Mouse (Mus musculus): ENCODE data around the gene Sox5. TPM values are rescaled to one million over a fixed set of nuclear protein-coding genes. Genes with fewer than 3 reads are reported as not detected.
A peak's percentile ranks its signal among the peaks of the same experiment; 100 is the strongest.

The Sox5 gene
- polyA plus RNA-seq, 1 experiment from 2014 or later = 198 TPM

GRCm38 (mm10) chr6:144641888-144642287 lies 139.9 kb downstream of the Sox5 start:
- Histone ChIP-seq H3K4me2 (no peak overlapping the region), H3K4me1 (peaks cover 14% of the 10 kb centered on the region), H3K9me3 (replicated peaks) (no peaks in the 10 kb centered on the region), H3K27me3 (no peaks in the 10 kb centered on the region), H3K36me3 (ENCODE audit: poor library complexity, severe bottlenecking) (no peaks in the 10 kb centered on the region), H3K9ac (no peak overlapping the region), H3K27ac (no peak overlapping the region), H3K4me3 (no peak overlapping the region)
- ATAC-seq = no peak
- WGBS = 81% methylated on average over 5 of the region's 5 CpGs

GRCm38 (mm10) chr6:144640591-144640990 lies 141.2 kb downstream of the Sox5 start:
- WGBS = 83% methylated on average over 3 of the region's 3 CpGs
- no peak for ATAC-seq
- H3K27me3 ChIP-seq = no peaks in the 10 kb centered on the region

GRCm38 (mm10) chr6:144638547-144638946 lies 143.2 kb downstream of the Sox5 start:
- WGBS = 50% methylated on average over 5 of the region's 5 CpGs
- no peak overlapping the region for H3K4me2 ChIP-seq
- no peaks in the 10 kb centered on the region for H3K36me3 ChIP-seq (ENCODE audit: poor library complexity, severe bottlenecking)
- H3K9ac ChIP-seq = no peak overlapping the region
- no peak overlapping the region for H3K27ac ChIP-seq
- no peak for ATAC-seq
- H3K9me3 ChIP-seq (replicated peaks) = no peaks in the 10 kb centered on the region
- peaks cover 14% of the 10 kb centered on the region for H3K4me1 ChIP-seq
- no peaks in the 10 kb centered on the region for H3K27me3 ChIP-seq
- H3K4me3 ChIP-seq = no peak overlapping the region

More at GRCm38 (mm10) chr6:144640591-144640990, 141.2 kb downstream of the Sox5 start:
- Histone ChIP-seq H3K9me3 (replicated peaks) (no peaks in the 10 kb centered on the region), H3K27ac (no peak overlapping the region), H3K4me2 (no peak overlapping the region), H3K36me3 (ENCODE audit: poor library complexity, severe bottlenecking) (no peaks in the 10 kb centered on the region), H3K9ac (no peak overlapping the region), H3K4me3 (no peak overlapping the region), H3K4me1 (peaks cover 14% of the 10 kb centered on the region)

GRCm38 (mm10) chr6:144627539-144628115 lies 154.2 kb downstream of the Sox5 start:
- no peak overlapping the region for H3K9ac ChIP-seq
- H3K4me3 ChIP-seq = no peak overlapping the region
- H3K27ac ChIP-seq = no peak overlapping the region
- WGBS = 88% methylated on average over 7 of the region's 7 CpGs
- H3K4me1 ChIP-seq = no peaks in the 10 kb centered on the region
- no peaks in the 10 kb centered on the region for H3K9me3 ChIP-seq (replicated peaks)
- no peak for ATAC-seq
- no peak overlapping the region for H3K4me2 ChIP-seq
- no peaks in the 10 kb centered on the region for H3K36me3 ChIP-seq (ENCODE audit: poor library complexity, severe bottlenecking)
- H3K27me3 ChIP-seq = no peaks in the 10 kb centered on the region

DNA sequence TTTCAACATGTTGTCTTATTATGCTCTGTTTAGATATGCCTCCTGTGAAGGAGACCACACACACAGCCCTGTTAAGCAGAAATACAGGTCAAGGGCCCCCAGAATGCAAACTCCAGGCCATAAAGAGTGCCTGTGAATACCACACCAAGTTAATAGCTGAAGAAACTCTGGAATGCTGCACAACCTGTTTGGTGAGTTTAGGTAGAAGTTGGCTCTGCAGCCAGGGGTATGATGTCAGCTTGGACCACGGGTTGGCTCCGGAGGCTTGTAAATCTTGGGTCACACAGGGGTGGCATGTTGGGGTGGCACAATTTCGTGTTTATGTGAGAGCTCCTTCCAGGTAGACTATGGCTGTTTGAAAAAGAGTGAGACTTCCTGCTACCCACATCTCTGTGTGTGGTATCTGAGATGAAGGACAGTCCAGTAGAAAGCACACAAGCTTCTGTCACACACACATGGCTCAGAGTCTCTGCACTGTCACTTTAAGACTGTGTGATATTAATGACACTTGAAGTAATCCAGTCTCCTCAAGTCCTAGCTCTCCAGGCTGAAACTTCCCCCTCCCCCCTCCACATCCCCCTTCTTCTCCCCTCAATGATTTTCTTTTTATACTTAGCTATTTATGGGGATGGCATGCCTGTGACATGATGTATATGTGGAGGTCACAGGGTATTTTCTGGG lies 160.5 kb downstream of the Sox5 start:
- WGBS = 71% methylated on average over 3 of the region's 3 CpGs
- H3K4me3 ChIP-seq = no peak overlapping the region
- H3K4me2 ChIP-seq = no peak overlapping the region
- no peak for ATAC-seq
- no peak overlapping the region for H3K9ac ChIP-seq
- H3K4me1 ChIP-seq = 0 out of 2 replicates have a peak, but pooled peaks cover 5% of the 10 kb centered on the region
- H3K36me3 ChIP-seq (ENCODE audit: poor library complexity, severe bottlenecking) = no peaks in the 10 kb centered on the region
- H3K27me3 ChIP-seq = no peaks in the 10 kb centered on the region
- H3K27ac ChIP-seq = no peak overlapping the region
- H3K9me3 ChIP-seq (replicated peaks) = no peaks in the 10 kb centered on the region

DNA sequence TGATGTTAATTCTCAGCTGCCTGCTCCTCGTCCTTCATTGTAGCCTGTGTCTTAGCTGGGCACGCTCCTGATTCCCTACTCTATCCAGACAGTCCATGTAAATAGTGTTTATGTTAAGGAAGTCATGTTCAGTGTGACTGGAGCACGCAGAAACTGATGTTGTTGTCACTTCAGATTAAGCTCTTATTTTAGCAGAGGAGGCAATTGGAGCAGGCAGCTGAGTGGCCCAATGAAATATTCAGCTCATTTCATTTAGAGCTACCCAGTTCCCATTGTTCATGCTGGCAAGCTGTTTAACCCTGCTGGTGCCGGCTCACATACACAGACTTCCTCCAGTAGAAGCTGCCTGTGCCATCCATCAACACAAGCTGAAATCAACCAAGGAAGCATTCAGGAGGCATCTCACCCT lies 170.4 kb downstream of the Sox5 start:
- H3K9me3 ChIP-seq (replicated peaks) = no peaks in the 10 kb centered on the region
- peak overlapping the region; percentile 29 for H3K4me2 ChIP-seq
- no peaks in the 10 kb centered on the region for H3K27me3 ChIP-seq
- no peak overlapping the region for H3K4me3 ChIP-seq
- H3K27ac ChIP-seq = peak overlapping the region; percentile 48; the same call in 1 of the 2 replicates
- peak overlapping the region; percentile 28; the same call in 1 of the 2 replicates for H3K9ac ChIP-seq
- peaks cover 15% of the 10 kb centered on the region for H3K4me1 ChIP-seq
- 5% methylated on average over 4 of the region's 4 CpGs for WGBS
- no peaks in the 10 kb centered on the region for H3K36me3 ChIP-seq (ENCODE audit: poor library complexity, severe bottlenecking)
- peak; percentile 89 for ATAC-seq

- no peak overlapping the region for H3K4me3 ChIP-seq
- H3K36me3 ChIP-seq (ENCODE audit: poor library complexity, severe bottlenecking) = no peaks in the 10 kb centered on the region
- peak; percentile 10; the same call in 1 of the 2 replicates for ATAC-seq
- WGBS = 49% methylated on average over 8 of the region's 8 CpGs
- no peaks in the 10 kb centered on the region for H3K9me3 ChIP-seq (replicated peaks)
- no peaks in the 10 kb centered on the region for H3K27me3 ChIP-seq
- H3K4me1 ChIP-seq = peaks cover 15% of the 10 kb centered on the region
- H3K9ac ChIP-seq = 0 out of 2 replicates have a peak overlapping the region, but pooled peaks have one; percentile 28
- peak overlapping the region; percentile 48; the same call in 1 of the 2 replicates for H3K27ac ChIP-seq
- H3K4me2 ChIP-seq = peak overlapping the region; percentile 29
Observed at GRCm38 (mm10) chr6:144610878-144611277, 170.9 kb downstream of the Sox5 start.

DNA sequence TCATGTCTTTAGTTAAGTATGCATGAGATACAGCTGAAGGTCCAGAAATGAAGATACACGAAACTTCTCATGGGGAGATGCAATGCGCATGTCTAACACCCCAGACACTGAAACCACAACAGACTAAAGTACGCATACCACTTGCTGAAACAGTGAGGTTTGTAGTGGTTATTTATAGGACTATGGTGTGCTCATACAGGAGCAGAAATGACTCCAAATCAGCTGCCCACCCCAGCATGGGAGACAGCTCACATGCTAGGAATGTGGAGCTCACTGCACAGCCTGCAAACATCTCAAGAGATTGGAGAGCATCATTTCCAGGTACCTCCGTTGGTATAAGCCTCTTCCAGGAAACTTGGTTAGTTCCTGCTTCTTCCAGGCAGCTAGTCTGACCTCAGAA lies 178.9 kb downstream of the Sox5 start:
- Histone ChIP-seq H3K27ac (no peak overlapping the region), H3K9ac (no peak overlapping the region), H3K4me3 (no peak overlapping the region), H3K4me2 (no peak overlapping the region), H3K27me3 (no peaks in the 10 kb centered on the region), H3K9me3 (replicated peaks) (no peaks in the 10 kb centered on the region), H3K36me3 (ENCODE audit: poor library complexity, severe bottlenecking) (no peaks in the 10 kb centered on the region), H3K4me1 (peaks cover 12% of the 10 kb centered on the region)
- no peak for ATAC-seq
- 89% methylated on average over 4 of the region's 4 CpGs for WGBS

GRCm38 (mm10) chr6:144600351-144600750 lies 181.4 kb downstream of the Sox5 start:
- H3K9me3 ChIP-seq (replicated peaks) = no peaks in the 10 kb centered on the region
- no peaks in the 10 kb centered on the region for H3K36me3 ChIP-seq (ENCODE audit: poor library complexity, severe bottlenecking)
- H3K27me3 ChIP-seq = no peaks in the 10 kb centered on the region
- no peak overlapping the region for H3K4me2 ChIP-seq
- peaks cover 29% of the 10 kb centered on the region for H3K4me1 ChIP-seq
- ATAC-seq = no peak
- WGBS = 86% methylated on average over 5 of the region's 5 CpGs
- H3K9ac ChIP-seq = no peak overlapping the region
- H3K27ac ChIP-seq = no peak overlapping the region
- H3K4me3 ChIP-seq = no peak overlapping the region

DNA sequence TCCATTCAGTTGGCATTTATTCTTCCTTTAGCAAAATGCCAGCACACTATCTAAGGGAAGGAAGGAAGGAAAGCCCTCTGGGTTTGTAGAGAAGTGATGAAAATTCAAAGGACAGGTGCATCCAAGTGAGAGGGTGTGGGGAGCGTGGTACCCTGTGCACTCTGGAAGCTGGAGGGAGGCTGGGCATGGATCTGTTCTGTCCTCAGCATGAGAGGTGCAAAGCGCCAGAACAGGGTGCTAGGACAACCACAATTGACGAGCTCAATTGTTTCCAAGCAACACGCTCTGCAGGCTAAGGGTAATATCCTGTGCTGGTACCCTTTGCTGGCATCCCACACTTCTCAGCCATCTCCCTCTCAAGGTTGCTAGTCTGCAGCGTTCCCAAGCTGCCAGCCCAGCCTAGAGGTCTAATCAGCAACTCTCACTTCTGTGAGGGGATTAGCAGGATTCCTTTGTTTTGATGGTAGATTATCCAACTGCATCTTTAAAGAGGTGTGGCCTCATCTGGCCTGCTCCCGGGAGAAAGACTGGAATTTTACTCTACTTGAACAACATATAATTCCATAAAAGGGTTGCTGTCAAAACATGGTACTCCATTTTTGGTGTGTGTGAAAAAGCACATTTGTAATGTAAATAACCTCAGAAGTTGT lies 183.3 kb downstream of the Sox5 start:
- Histone ChIP-seq H3K4me1 (peaks cover 29% of the 10 kb centered on the region), H3K36me3 (ENCODE audit: poor library complexity, severe bottlenecking) (no peaks in the 10 kb centered on the region), H3K4me2 (no peak overlapping the region), H3K4me3 (no peak overlapping the region), H3K27ac (peak overlapping the region; percentile 54), H3K9ac (no peak overlapping the region), H3K27me3 (no peaks in the 10 kb centered on the region), H3K9me3 (replicated peaks) (no peaks in the 10 kb centered on the region)
- WGBS = 10% methylated on average over 6 of the region's 6 CpGs
- peak; percentile 63 for ATAC-seq

DNA sequence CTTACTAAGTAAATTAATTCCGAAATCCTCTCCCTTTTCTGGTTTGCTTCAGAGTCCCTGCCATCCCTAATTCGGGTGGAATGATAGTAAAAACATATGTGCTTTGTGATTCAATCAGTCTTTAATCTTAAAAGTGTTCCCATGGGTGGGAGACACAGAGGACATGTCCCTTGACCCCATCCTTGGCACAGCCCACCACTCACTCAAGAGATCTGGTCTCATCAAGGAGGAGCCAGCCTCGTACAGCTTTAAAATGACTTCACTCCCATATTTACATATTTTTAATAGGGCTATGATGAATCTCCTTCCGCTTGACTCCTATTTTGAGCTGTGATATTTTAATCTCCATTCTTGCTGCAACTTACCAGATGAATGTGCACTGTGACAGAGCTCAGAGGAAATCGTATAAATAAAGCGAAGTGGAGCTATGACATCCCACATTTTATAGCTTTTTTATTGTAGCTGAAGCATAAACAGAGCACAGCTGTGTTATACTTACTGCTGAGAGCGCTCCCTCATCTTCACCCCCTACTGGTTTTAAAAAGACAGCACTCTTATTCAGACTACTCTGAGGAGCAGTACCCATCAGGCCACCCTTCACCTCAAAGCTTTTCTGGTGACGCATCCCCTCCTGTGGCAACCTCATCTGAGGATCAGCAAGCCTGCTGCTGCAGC lies 185.1 kb downstream of the Sox5 start:
- Histone ChIP-seq H3K4me1 (peaks cover 29% of the 10 kb centered on the region), H3K4me3 (no peak overlapping the region), H3K36me3 (ENCODE audit: poor library complexity, severe bottlenecking) (no peaks in the 10 kb centered on the region), H3K27ac (no peak overlapping the region), H3K4me2 (no peak overlapping the region), H3K27me3 (no peaks in the 10 kb centered on the region), H3K9me3 (replicated peaks) (no peaks in the 10 kb centered on the region), H3K9ac (no peak overlapping the region)
- WGBS = 72% methylated on average over 8 of the region's 8 CpGs
- peak; percentile 58 for ATAC-seq

- no peak for ATAC-seq
- Histone ChIP-seq H3K9me3 (replicated peaks) (no peaks in the 10 kb centered on the region), H3K27ac (no peak overlapping the region), H3K9ac (no peak overlapping the region), H3K36me3 (ENCODE audit: poor library complexity, severe bottlenecking) (no peaks in the 10 kb centered on the region), H3K27me3 (no peaks in the 10 kb centered on the region), H3K4me2 (no peak overlapping the region), H3K4me1 (peaks cover 2% of the 10 kb centered on the region), H3K4me3 (no peak overlapping the region)
- WGBS = 62% methylated on average over 5 of the region's 5 CpGs
Observed at GRCm38 (mm10) chr6:144584854-144585253, 196.9 kb downstream of the Sox5 start.

Measured in forebrain, embryonic 13.5 days (tissue).